Mouse (Mus musculus) kidney, postnatal 0 days (tissue): Measurements from ENCODE around the gene Slc34a3. TPM values are rescaled to one million over a fixed set of nuclear protein-coding genes. Genes with fewer than 3 reads are reported as not detected.
"Not testable (repeated sequence)": the region's sequence is repeated elsewhere in the genome, so short reads cannot be mapped to it uniquely, and the experiment has no call there.

ENCODE experiments used
- ATAC-seq: fragments of 200-750 bp; cut with Nextera tagmentation; replicated peaks from 2 replicates; pipeline ENCODE4 v1.8.0; 2017; ENCODE audit warnings: low read depth, moderate number of reproducible peaks, moderate TSS enrichment, moderate library complexity; ENCODE audit not compliant: low FRiP score
- DNase-seq: peaks from one replicate; pipeline ENCODE4 v3.0.0-alpha.2; 2016; ENCODE audit warnings: low spot score
- H3K27ac ChIP-seq: fragments of 300-500 bp; sonication (generic); 2 replicates; pipeline ENCODE4 v1.5.1; 2014; ENCODE audit warnings: mild to moderate bottlenecking
- H3K27me3 ChIP-seq: fragments of 300-500 bp; sonication (generic); 2 replicates; pipeline ENCODE4 v1.6.1; 2014; ENCODE audit warnings: low read length, mixed read lengths; ENCODE audit not compliant: insufficient read depth
- H3K36me3 ChIP-seq: fragments of 300-500 bp; sonication (generic); 2 replicates; pipeline ENCODE4 v1.6.1; 2014; ENCODE audit warnings: low read length, mixed read lengths; ENCODE audit not compliant: insufficient read depth
- H3K4me1 ChIP-seq: fragments of 300-500 bp; sonication (generic); replicated peaks from 2 replicates; pipeline ENCODE4 v1.6.1; 2014; ENCODE audit warnings: antibody characterized with exemption, low read length, mixed read lengths; ENCODE audit not compliant: insufficient read depth
- H3K4me2 ChIP-seq: fragments of 300-500 bp; sonication (generic); 2 replicates; pipeline ENCODE4 v1.6.1; 2014; ENCODE audit warnings: mild to moderate bottlenecking, low read length, moderate library complexity, mixed read lengths
- H3K4me3 ChIP-seq: fragments of 300-500 bp; sonication (generic); replicated peaks from 2 replicates; pipeline ENCODE4 v1.5.1; 2014; ENCODE audit warnings: low read depth, low read length
- H3K9ac ChIP-seq: fragments of 300-500 bp; sonication (generic); 2 replicates; pipeline ENCODE4 v1.6.1; 2014; ENCODE audit warnings: low read depth, low read length
- H3K9me3 ChIP-seq: fragments of 300-500 bp; sonication (generic); replicated peaks from 2 replicates; pipeline ENCODE4 v1.6.1; 2016; ENCODE audit warnings: low read length, inconsistent platforms, mixed read lengths
- CTCF ChIP-seq: IDR thresholded peaks from 2 replicates; pipeline ENCODE4 v1.5.1; 2016; ENCODE audit warnings: antibody characterized with exemption, low read depth, mild to moderate bottlenecking, moderate library complexity
- WGBS: fragments of 180-500 bp; shearing (Covaris S2); extraction: QIAGEN DNeasy Blood & Tissue Kit; methylation state at CpG from one replicate; pipeline ENCODE4 v1.1.7; 2014; 5-methylcytosine and 5-hydroxymethylcytosine counted together
- polyA plus RNA-seq: library from polyadenylated mRNA; unstranded; fragments of >200 nt; fragmentation: Nextera tagmentation; extraction: Ambion mirVana; gene quantifications from 2 replicates; pipeline ENCODE4 v1.2.1, GENCODE M21; 2015

Gene Slc34a3
- polyA plus RNA-seq, 1 experiment from 2014 or later: 1.5 TPM

GRCm38 (mm10) chr2:25263623-25264285 lies 29.6 kb upstream of the Slc34a3 start:
- H3K27ac ChIP-seq: no peak overlapping the region
- peak overlapping the region; percentile 99 for H3K4me2 ChIP-seq
- H3K36me3 ChIP-seq: peaks cover 4% of the 10 kb centered on the region; the same call in 1 of the 2 replicates
- H3K4me3 ChIP-seq: peak overlapping the region; percentile 62
- no peak for DNase-seq
- TF ChIP-seq CTCF: no peak
- 25% methylated on average over 12 of the region's 12 CpGs for WGBS
- peak overlapping the region; percentile 75 for H3K9ac ChIP-seq
- H3K4me1 ChIP-seq: peaks cover 32% of the 10 kb centered on the region
- no peak for ATAC-seq
- no peaks in the 10 kb centered on the region for H3K27me3 ChIP-seq
- H3K9me3 ChIP-seq: no peaks in the 10 kb centered on the region

GRCm38 (mm10) chr2:25262795-25263622 lies 28.8 kb upstream of the Slc34a3 start:
- no peaks in the 10 kb centered on the region for H3K27me3 ChIP-seq
- peak overlapping the region; percentile 70 for H3K27ac ChIP-seq
- no peaks in the 10 kb centered on the region for H3K9me3 ChIP-seq
- WGBS: under 1% methylated on average over 78 of the region's 82 CpGs
- no peak; the same call in 1 of the 2 replicates for ATAC-seq
- DNase-seq: no peak
- peaks cover 32% of the 10 kb centered on the region for H3K4me1 ChIP-seq
- H3K4me2 ChIP-seq: peak overlapping the region; percentile 99
- TF ChIP-seq CTCF: no peak
- no peaks in the 10 kb centered on the region for H3K36me3 ChIP-seq
- peak overlapping the region; percentile 75 for H3K9ac ChIP-seq
- H3K4me3 ChIP-seq: peak overlapping the region; percentile 62

- H3K4me2 ChIP-seq: peak within 1 kb of the TSS; percentile 99
- peak within 1 kb of the TSS; percentile 75 for H3K9ac ChIP-seq
- under 1% methylated on average over 39 of the region's 39 CpGs for WGBS
- peak; percentile 95 for ATAC-seq
- peak; percentile 99 for DNase-seq
- H3K4me1 ChIP-seq: peaks cover 32% of the 10 kb centered on the region
- TF ChIP-seq CTCF: no peak
- no peaks in the 10 kb centered on the region for H3K36me3 ChIP-seq
- H3K27ac ChIP-seq: peak within 1 kb of the TSS; percentile 70
- H3K27me3 ChIP-seq: no peaks in the 10 kb centered on the region
- no peaks in the 10 kb centered on the region for H3K9me3 ChIP-seq
- H3K4me3 ChIP-seq: peak within 1 kb of the TSS; percentile 62
These were observed 28.2 kb upstream of the Slc34a3 start, which contains the start of gene Tprn for GRCm38 (mm10) chr2:25262291-25262767. Gene Tprn (plus strand): TSS chr2:25262618.

- Histone ChIP-seq H3K9me3 (no peaks in the 10 kb centered on the region), H3K4me2 (peak overlapping the region; percentile 99), H3K9ac (no peak overlapping the region; the same call in 1 of the 2 replicates), H3K27ac (peak overlapping the region; percentile 62; the same call in 1 of the 2 replicates), H3K4me3 (peak overlapping the region; percentile 62), H3K4me1 (peaks cover 31% of the 10 kb centered on the region), H3K27me3 (no peaks in the 10 kb centered on the region), H3K36me3 (no peaks in the 10 kb centered on the region)
- WGBS: 45% methylated on average over 12 of the region's 12 CpGs
- no peak for DNase-seq
- TF ChIP-seq CTCF: no peak
- ATAC-seq: no peak
These were observed 27.7 kb upstream of the Slc34a3 start for GRCm38 (mm10) chr2:25261870-25262269.

GRCm38 (mm10) chr2:25258887-25259286 lies 24.7 kb upstream of the Slc34a3 start:
- no peak overlapping the region for H3K4me3 ChIP-seq
- 62% methylated on average over 2 of the region's 2 CpGs for WGBS
- no peak for DNase-seq
- no peaks in the 10 kb centered on the region for H3K27me3 ChIP-seq
- H3K4me1 ChIP-seq: peaks cover 17% of the 10 kb centered on the region
- no peak overlapping the region for H3K27ac ChIP-seq
- no peaks in the 10 kb centered on the region for H3K9me3 ChIP-seq
- ATAC-seq: no peak
- H3K4me2 ChIP-seq: no peak overlapping the region
- no peaks in the 10 kb centered on the region for H3K36me3 ChIP-seq
- H3K9ac ChIP-seq: no peak overlapping the region
- peak; percentile 63 for TF ChIP-seq CTCF

- not testable (repeated sequence) for H3K4me2 ChIP-seq, H3K9me3 ChIP-seq, H3K9ac ChIP-seq, H3K27ac ChIP-seq, H3K27me3 ChIP-seq, H3K4me3 ChIP-seq, H3K36me3 ChIP-seq, DNase-seq, ATAC-seq, H3K4me1 ChIP-seq
- WGBS: 90% methylated on average over 5 of the region's 5 CpGs
These were observed 23.1 kb upstream of the Slc34a3 start for GRCm38 (mm10) chr2:25257250-25257649.
